Mouse (Mus musculus) granulocyte monocyte progenitor cell, adult 5-6 weeks (primary cell): ENCODE results near the gene Actn4. TPM values are rescaled to one million over a fixed set of nuclear protein-coding genes. Genes with fewer than 3 reads are reported as not detected.

Experiments used
- ATAC-seq: replicated peaks from 2 replicates; pipeline ENCODE4 v1.8.0; 2016; ENCODE audit warnings: mild to moderate bottlenecking, moderate TSS enrichment, inconsistent platforms; ENCODE audit not compliant: poor library complexity, severe bottlenecking
- total RNA-seq, 2 experiments: library from RNA; stranded (forward) in 1 of 2; stranded (reverse) in 1 of 2; fragments of 200-712, 200-1000 nt in 1 of 2; fragments of >200 nt in 1 of 2; fragmentation: Nextera tagmentation in 1 of 2; gene quantifications; 2 replicates each; pipeline ENCODE4 v1.2.3; 2014 to 2017

The Actn4 gene
- total RNA-seq, 2 experiments from 2014 or later, result 47.1 to 94.3 TPM

GRCm38 (mm10) chr7:28866769-28867507 lies 95.2 kb downstream of the Actn4 start:
- no peak for ATAC-seq

- peak; percentile 93 for ATAC-seq
Observed at GRCm38 (mm10) chr7:28865481-28866300, 96.4 kb downstream of the Actn4 start.

DNA sequence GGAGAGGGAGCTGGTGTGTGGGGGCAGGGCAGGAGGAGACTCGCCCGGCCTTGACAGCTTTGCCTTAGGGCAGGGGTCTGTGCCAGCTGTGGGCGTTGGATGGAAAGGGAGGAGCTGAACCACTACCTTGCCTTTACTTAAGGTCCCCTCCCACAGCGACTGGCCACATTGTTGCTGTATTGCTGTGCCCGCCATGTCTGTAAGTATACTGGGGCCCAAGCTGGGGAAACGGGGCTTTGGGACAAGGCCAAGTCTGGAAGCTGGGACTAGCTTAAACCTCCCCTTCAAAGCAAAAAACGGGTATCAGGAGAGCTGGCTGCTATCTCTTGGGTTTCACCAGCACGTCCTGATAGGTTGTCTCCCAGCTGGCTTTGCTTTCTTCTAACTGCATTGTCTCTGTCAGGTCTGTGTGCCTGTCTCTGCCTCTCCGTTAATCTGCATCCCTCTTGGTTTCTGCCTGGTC lies 97.8 kb downstream of the Actn4 start:
- no peak for ATAC-seq

DNA sequence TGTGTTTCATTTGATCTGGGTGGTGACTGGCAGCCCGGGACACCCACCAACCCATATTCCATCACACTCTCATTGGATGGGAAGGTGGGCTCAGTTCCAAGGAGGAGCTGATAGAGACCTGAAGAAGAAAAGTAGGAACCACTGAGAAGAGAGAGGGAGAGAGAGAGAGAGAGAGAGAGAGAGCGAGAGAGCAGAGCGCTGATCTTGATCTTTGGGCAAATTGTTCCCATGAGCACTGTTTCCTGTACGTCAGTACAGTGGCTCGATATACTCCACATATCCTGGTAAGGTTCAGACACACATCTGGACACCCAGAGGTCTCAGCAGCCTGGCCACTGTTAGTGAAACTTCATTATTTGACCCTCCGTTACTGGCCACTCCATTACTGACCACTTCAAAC lies 98.6 kb downstream of the Actn4 start, which contains the start of gene Lgals7:
TSS of gene Lgals7 (plus strand) at position 314 of the 400 bp plus-strand sequence.
- no peak for ATAC-seq

DNA sequence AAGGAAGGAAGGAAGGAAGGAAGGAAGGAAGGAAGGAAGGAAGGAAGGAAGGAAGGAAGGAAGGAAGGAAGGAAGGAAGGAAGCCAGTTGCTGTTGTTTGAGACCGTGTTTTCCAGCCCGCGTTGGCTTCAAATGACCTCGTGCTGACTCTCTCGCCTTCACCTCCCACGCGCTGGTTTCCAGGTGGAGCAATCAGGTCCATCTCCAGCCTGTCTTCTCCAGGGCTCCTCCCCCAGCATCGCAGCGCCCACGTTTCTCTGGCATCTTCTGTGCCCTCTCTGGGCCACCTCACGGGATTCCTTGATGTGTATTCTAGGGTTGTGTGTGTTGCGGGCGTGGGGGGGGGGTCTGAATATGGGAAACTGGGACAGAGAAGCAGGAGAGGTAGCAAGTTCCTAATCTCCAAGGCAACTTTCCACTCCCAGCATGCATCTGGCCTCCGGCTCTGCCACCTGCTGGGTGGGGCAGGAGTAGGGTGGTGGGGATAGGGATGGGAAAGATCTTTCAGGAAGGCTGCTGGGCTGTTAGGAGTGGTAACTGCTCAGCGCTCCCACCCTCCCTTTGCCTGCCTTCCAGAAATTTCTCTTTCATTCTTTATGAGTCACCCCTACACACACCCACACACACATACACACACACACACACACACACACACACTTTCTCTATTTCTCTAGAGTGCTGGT lies 99.2 kb downstream of the Actn4 start:
- ATAC-seq, result no peak

DNA sequence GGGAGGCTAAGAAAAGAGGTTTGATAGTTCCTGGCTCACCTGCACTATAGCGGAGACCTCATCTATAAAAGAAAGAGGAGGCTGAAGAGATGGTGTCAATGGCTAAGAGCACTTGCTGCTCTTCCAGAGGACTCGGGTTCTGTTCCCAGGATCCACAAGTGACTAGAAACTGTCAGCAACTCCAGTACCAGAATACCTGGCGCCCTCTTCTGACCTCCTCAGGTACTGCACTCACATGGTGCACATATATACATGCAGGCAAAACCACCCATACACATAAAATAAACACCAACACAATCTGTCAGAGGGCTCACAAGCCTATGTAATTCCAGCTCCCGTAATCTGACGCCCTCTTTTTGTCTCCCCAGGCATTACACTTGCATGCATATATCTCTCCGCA lies 101.2 kb downstream of the Actn4 start:
- no peak for ATAC-seq

DNA sequence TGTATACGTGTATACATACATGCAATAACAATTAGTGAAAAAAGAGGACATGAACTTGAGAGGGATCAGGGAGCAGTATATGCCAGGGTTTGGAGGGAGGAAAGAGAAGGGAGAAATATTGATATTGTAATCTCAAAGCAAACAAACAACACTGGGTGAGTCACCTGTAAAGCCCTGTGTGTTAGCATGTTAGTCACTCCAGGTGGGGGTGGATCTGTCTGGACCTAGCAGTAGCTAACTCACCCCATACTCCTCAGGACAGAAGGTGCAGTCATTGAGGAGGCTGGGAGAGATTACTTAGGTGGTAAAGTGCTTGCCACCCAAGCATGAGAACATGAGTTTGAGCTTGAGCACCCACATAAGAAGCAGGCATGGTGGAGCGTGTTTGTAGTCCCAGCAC lies 102.2 kb downstream of the Actn4 start:
- ATAC-seq, result no peak

DNA sequence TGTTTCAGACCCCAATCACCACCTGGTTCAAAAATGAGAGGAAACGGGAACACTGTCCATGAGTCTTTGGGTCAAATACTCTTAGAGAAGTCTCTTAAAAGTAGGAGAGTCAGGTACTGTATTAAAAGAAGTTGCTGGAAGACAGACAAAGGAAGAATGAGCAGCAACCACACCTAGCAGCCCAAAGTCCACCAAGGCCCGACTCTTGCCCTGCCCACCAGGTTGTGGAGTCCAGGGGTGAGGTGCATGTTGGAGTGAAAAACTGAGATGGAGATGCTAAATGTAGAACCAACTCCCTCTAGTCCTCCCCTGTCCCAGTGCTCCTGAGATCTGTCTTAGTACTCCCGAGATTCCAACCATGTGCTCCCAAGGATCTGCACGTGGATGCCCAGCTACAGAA lies 111.5 kb downstream of the Actn4 start:
- ATAC-seq, result no peak

GRCm38 (mm10) chr7:28849700-28850236 lies 112.4 kb downstream of the Actn4 start:
- ATAC-seq, result no peak

- no peak for ATAC-seq
Observed at GRCm38 (mm10) chr7:28847273-28847672, 114.9 kb downstream of the Actn4 start.

Other genes starting within 250 kb of the Actn4 start
- gene Fbxo17, start 245.5 kb downstream of the Actn4 start, total RNA-seq (2014; fragmentation: Nextera tagmentation), result 1.3 and 3.3 TPM in 2 replicates
- gene Fbxo17, start 245.5 kb downstream of the Actn4 start, total RNA-seq (2017), result 1.3 and 2.1 TPM in 2 replicates
- 125 and 177 TPM in 2 replicates for gene Mrps12, start 220.5 kb downstream of the Actn4 start, total RNA-seq (2014; fragmentation: Nextera tagmentation)
- gene Mrps12, start 220.5 kb downstream of the Actn4 start, total RNA-seq (2017), result 33.2 and 41.8 TPM in 2 replicates
- gene Sars2, start 220.3 kb downstream of the Actn4 start, total RNA-seq (2014; fragmentation: Nextera tagmentation), result 19.6 and 21.6 TPM in 2 replicates
- 10.4 and 12.4 TPM in 2 replicates for gene Sars2, start 220.3 kb downstream of the Actn4 start, total RNA-seq (2017)
- not detected in 2 replicates for gene Ccer2, start 206.2 kb downstream of the Actn4 start, total RNA-seq (2014; fragmentation: Nextera tagmentation)
- gene Ccer2, start 206.2 kb downstream of the Actn4 start, total RNA-seq (2017), result not detected in 2 replicates
- 49.5 and 50.5 TPM in 2 replicates for gene Sirt2, start 195.6 kb downstream of the Actn4 start, total RNA-seq (2014; fragmentation: Nextera tagmentation)
- gene Sirt2, start 195.6 kb downstream of the Actn4 start, total RNA-seq (2017), result 13.9 and 28.8 TPM in 2 replicates
- gene Nfkbib, start 194.8 kb downstream of the Actn4 start, total RNA-seq (2014; fragmentation: Nextera tagmentation), result 22.0 and 36.0 TPM in 2 replicates
- 20.0 and 24.1 TPM in 2 replicates for gene Nfkbib, start 194.8 kb downstream of the Actn4 start, total RNA-seq (2017)
- gene Rinl, start 173.4 kb downstream of the Actn4 start, total RNA-seq (2014; fragmentation: Nextera tagmentation), result 67.9 and 72.3 TPM in 2 replicates
- 55.9 and 75.5 TPM in 2 replicates for gene Rinl, start 173.4 kb downstream of the Actn4 start, total RNA-seq (2017)
- gene Hnrnpl, start 153.8 kb downstream of the Actn4 start, total RNA-seq (2014; fragmentation: Nextera tagmentation), result 466 and 510 TPM in 2 replicates
- 276 and 296 TPM in 2 replicates for gene Hnrnpl, start 153.8 kb downstream of the Actn4 start, total RNA-seq (2017)
- 125 and 134 TPM in 2 replicates for gene Ech1, start 137.1 kb downstream of the Actn4 start, total RNA-seq (2014; fragmentation: Nextera tagmentation)
- 76.3 and 99.3 TPM in 2 replicates for gene Ech1, start 137.1 kb downstream of the Actn4 start, total RNA-seq (2017)
- 20.5 and 20.8 TPM in 2 replicates for gene Lgals4, start 128.5 kb downstream of the Actn4 start, total RNA-seq (2014; fragmentation: Nextera tagmentation)
- gene Lgals4, start 128.5 kb downstream of the Actn4 start, total RNA-seq (2017), result 3.9 and 6.6 TPM in 2 replicates
- not detected in 2 replicates for gene Lgals7, start 98.5 kb downstream of the Actn4 start, total RNA-seq (2014; fragmentation: Nextera tagmentation)
- not detected in 2 replicates for gene Lgals7, start 98.5 kb downstream of the Actn4 start, total RNA-seq (2017)
- gene Capn12, start 80.9 kb downstream of the Actn4 start, total RNA-seq (2014; fragmentation: Nextera tagmentation), result not detected in 2 replicates
- gene Capn12, start 80.9 kb downstream of the Actn4 start, total RNA-seq (2017), result 0.13 TPM in 1 of 2 replicates, not detected in the other
- gene Eif3k, start 19.5 kb upstream of the Actn4 start, total RNA-seq (2014; fragmentation: Nextera tagmentation), result 474 TPM in 2 replicates
- 400 and 462 TPM in 2 replicates for gene Eif3k, start 19.5 kb upstream of the Actn4 start, total RNA-seq (2017)
- 46.1 and 62.3 TPM in 2 replicates for gene Map4k1, start 19.7 kb upstream of the Actn4 start, total RNA-seq (2014; fragmentation: Nextera tagmentation)
- 42.4 and 48.7 TPM in 2 replicates for gene Map4k1, start 19.7 kb upstream of the Actn4 start, total RNA-seq (2017)
- gene Ryr1, start 162.8 kb upstream of the Actn4 start, total RNA-seq (2014; fragmentation: Nextera tagmentation), result 4.7 TPM in 1 of 2 replicates, not detected in the other
- gene Ryr1, start 162.8 kb upstream of the Actn4 start, total RNA-seq (2017), result 0.69 TPM in 1 of 2 replicates, not detected in the other
- 0.51 and 6.3 TPM in 2 replicates for gene Rasgrp4, start 172.5 kb upstream of the Actn4 start, total RNA-seq (2014; fragmentation: Nextera tagmentation)
- 0.43 and 1.2 TPM in 2 replicates for gene Rasgrp4, start 172.5 kb upstream of the Actn4 start, total RNA-seq (2017)
- gene Fam98c, start 193.9 kb upstream of the Actn4 start, total RNA-seq (2014; fragmentation: Nextera tagmentation), result 18.3 and 18.8 TPM in 2 replicates
- gene Fam98c, start 193.9 kb upstream of the Actn4 start, total RNA-seq (2017), result 21.2 and 25.3 TPM in 2 replicates
- 0.24 and 0.32 TPM in 2 replicates for gene Ggn, start 207.9 kb upstream of the Actn4 start, total RNA-seq (2014; fragmentation: Nextera tagmentation)
- 0.26 and 3.0 TPM in 2 replicates for gene Ggn, start 207.9 kb upstream of the Actn4 start, total RNA-seq (2017)
- 2.6 and 2.8 TPM in 2 replicates for gene Spred3, start 208.1 kb upstream of the Actn4 start, total RNA-seq (2014; fragmentation: Nextera tagmentation)
- gene Spred3, start 208.1 kb upstream of the Actn4 start, total RNA-seq (2017), result 0.26 and 0.95 TPM in 2 replicates
- gene Psmd8, start 218.4 kb upstream of the Actn4 start, total RNA-seq (2014; fragmentation: Nextera tagmentation), result 119 and 172 TPM in 2 replicates
- gene Psmd8, start 218.4 kb upstream of the Actn4 start, total RNA-seq (2017), result 165 and 166 TPM in 2 replicates